Mouse (Mus musculus): ENCODE measurements around the gene Sema4d.

Sema4d gene

DNA sequence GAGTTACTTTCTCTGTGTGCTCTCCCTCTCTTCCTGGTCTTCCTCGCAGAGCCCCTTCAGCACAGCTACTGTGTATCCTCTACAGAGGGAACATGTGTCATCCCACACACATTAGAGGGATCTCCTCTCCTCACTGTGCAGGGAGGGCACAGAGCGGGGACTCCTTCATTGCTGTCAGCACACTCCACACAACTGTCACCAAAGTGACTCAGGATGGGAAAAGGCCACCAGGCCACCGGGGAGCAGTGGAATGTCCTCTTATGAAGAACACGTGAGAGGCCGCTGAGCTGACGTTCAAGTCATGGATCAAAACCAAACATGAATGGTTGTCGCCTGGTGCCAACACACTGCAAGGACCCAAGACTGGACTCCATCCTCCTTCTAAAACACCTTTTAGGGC lies 38.0 kb downstream of the Sema4d start:
- DNase-seq (ENCODE audit: inconsistent age in 2 of 2, low spot score in 1 of 2): no peak

- no peak for DNase-seq (ENCODE audit: inconsistent age in 2 of 2, low spot score in 1 of 2)
Observed at GRCm38 (mm10) chr13:51754559-51755126, 38.9 kb downstream of the Sema4d start.

- no peak for DNase-seq (ENCODE audit: inconsistent age in 2 of 2, low spot score in 1 of 2)
Observed at GRCm38 (mm10) chr13:51753802-51754444, 39.6 kb downstream of the Sema4d start.

GRCm38 (mm10) chr13:51753168-51753465 lies 40.4 kb downstream of the Sema4d start:
- no peak for DNase-seq (ENCODE audit: inconsistent age in 2 of 2, low spot score in 1 of 2)

DNA sequence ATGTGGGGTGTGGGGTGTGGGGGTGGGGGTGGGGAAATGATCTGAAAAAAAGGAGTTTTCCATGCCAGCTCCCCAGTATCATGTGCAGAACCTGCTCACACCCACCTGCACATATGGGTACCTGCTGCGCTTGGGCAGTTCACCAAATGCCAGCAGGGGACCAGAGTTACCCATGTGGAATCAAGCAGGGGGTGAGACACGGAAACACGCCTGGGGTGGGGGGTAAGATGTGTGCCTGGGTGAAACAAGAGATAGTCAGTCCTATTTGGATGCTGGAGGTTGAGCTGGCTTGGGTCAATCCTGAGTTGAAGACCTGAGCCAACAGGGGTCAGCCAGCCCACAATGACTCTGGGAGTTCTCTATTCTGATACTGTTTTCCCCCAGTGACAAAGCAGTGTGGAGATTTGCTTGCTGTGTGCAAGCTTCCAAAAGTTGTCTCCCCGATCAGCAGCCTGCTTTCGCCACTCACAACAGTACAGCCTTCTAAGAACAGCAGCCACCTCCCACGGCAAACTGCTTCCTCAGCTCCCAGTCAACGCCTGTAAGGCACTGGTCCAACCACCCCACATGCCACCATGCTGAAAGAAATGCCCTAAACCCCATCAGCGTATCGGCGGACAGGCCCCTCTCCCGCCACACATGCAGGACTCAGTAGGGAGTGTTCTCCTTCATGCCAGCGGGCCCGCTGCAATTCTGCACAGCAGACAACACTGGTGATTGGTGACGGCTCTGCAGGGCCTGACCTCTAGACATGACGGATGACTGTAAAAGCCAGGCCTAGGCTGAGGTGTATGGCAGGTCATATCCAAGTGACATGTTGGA lies 41.0 kb downstream of the Sema4d start:
- DNase-seq (ENCODE audit: inconsistent age in 2 of 2, low spot score in 1 of 2): no peak

GRCm38 (mm10) chr13:51749578-51750345 lies 43.8 kb downstream of the Sema4d start:
- no peak for DNase-seq (ENCODE audit: inconsistent age in 2 of 2, low spot score in 1 of 2)

DNA sequence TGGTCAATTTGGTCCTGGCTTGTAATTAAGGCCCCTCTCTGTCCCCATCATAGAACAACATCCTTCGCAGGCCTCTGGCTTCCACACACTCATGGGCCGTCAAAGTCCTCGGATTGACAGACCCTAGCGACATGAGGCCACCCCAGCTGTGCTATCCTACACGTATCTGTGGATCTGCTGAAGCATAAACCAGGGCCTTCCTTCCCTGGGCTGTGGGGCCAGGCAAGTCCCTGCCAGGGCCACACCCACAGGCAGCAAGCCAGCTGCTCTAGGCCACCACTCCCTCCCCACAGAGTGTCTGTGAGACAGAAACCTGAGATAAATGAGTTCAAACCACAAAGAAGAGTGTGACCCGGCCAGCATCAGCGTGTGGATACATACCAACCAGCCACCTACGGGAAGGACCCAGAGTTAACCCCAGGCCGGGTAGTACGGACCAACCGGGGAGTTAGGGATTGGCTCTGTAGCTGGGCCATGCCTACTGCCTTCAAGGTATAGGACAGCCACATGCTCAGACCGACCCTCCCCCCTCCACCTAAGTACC lies 45.5 kb downstream of the Sema4d start:
- peak in 1 of 2 experiments; percentile 55 for DNase-seq (ENCODE audit: inconsistent age in 2 of 2, low spot score in 1 of 2)

GRCm38 (mm10) chr13:51747069-51747468 lies 46.5 kb downstream of the Sema4d start:
- DNase-seq (ENCODE audit: inconsistent age in 2 of 2, low spot score in 1 of 2): no peak

DNA sequence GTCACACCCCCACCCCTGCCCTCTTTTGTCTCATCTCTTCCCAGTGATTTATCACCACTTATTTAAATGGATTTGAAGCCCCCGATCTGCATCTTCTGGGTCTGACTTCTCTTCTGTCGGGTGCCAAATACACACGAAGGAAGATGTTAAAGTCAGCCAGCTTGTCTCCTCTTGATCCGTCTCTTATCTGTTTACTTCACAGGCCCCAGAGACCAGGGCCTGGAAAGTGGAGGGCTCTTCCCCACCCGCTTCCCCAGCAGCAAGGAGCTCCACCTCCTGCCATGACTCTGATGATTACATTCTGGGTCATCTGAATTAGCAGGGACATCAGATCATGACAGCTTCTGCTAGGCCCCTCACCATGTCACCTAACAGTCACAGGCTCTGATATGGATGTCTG lies 47.7 kb downstream of the Sema4d start:
- DNase-seq (ENCODE audit: inconsistent age in 2 of 2, low spot score in 1 of 2): no peak

- no peak for DNase-seq (ENCODE audit: inconsistent age in 2 of 2, low spot score in 1 of 2)
Observed at GRCm38 (mm10) chr13:51743855-51744254, 49.7 kb downstream of the Sema4d start.

DNA sequence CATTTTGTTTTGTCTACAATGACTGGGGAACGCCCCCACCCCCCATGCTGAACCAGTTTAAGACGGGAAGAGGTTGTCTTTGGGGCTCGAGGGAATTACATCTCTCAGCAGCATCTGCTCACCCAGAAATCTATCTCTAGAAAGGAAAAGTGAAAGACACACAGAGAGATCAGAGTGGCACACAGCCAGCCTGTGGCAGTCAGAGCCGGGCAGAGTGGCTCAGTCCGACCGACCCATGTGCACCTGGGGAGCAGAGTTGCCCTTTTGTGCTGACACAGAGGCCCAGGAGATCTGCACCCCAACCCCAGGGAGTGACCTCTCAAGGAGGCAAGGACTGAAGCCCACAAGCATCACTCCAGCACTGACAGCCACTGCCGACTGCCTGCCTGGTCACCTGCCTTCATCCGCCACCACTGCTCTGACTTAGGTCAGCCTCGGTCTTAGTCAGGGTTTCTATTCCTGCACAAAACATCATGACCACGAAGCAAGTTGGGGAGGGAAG lies 50.9 kb downstream of the Sema4d start:
- no peak for DNase-seq (ENCODE audit: inconsistent age in 2 of 2, low spot score in 1 of 2)

GRCm38 (mm10) chr13:51740776-51741175 lies 52.8 kb downstream of the Sema4d start:
- peak in 1 of 2 experiments; percentile 20 for DNase-seq (ENCODE audit: inconsistent age in 2 of 2, low spot score in 1 of 2)

- DNase-seq (ENCODE audit: inconsistent age in 2 of 2, low spot score in 1 of 2): peak in 1 of 2 experiments; percentile 25
Observed at GRCm38 (mm10) chr13:51739713-51740112, 53.8 kb downstream of the Sema4d start.

DNA sequence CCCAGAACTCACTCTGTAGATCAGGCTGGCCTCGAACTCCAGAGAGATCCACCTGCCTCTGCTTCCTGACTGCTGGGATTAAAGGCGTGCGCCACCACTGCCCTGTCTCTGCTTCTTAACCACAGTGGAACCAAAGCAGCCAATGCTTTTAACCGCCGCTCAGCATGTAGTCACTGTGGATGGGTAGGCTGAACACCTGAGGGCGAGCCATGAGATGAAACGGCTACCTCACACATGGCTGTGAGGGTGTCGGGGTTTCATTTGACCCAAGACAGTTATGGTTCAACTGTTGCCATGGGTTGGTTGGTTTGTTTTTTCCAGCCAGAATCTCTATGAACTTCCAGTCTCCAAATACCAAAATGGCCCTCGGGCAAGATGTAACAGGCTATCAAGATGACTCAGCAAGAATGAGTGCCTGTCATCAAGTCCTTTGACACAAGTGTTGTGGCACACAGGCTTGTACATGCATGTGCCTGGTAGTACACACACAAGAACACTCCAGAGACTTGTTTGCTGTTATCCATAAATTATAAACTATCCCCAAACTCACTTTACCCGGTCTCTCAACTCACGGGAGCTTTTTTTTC lies 54.9 kb downstream of the Sema4d start:
- no peak for DNase-seq (ENCODE audit: inconsistent age in 2 of 2, low spot score in 1 of 2)

- DNase-seq (ENCODE audit: inconsistent age in 2 of 2, low spot score in 1 of 2): peak in 1 of 2 experiments; percentile 34
Observed at GRCm38 (mm10) chr13:51737949-51738513, 55.5 kb downstream of the Sema4d start.

- DNase-seq (ENCODE audit: inconsistent age in 2 of 2, low spot score in 1 of 2): peak in 1 of 2 experiments; percentile 25
Observed at GRCm38 (mm10) chr13:51737033-51737948, 56.3 kb downstream of the Sema4d start.

- DNase-seq (ENCODE audit: inconsistent age in 2 of 2, low spot score in 1 of 2): peak; percentile 64 to 67
Observed at GRCm38 (mm10) chr13:51736007-51736911, 57.3 kb downstream of the Sema4d start.

DNA sequence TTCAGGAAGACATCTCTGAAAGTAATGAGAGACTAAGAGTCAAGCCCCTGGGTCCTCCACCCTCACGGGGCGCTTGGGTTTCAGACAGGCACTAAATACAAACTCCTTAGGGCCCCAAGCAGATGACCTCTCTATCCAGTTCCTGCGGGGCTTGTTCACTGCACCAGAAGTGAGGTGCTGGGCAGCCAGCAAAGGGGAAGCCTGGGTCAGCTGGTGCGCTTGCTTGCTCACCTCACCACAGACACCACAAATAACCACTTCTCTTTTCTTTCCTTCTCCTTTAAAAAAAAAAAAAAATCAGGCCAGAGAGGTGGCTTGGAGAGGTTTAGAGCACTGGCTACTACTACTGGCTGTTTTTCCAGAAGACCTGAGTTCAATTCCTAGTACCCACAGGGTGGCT lies 59.0 kb downstream of the Sema4d start:
- no peak for DNase-seq (ENCODE audit: inconsistent age in 2 of 2, low spot score in 1 of 2)

All from adrenal gland, adult (tissue).